Mouse (Mus musculus) stomach, embryonic 16.5 days (tissue): ENCODE data around the gene Oog3. TPM values are rescaled to one million over a fixed set of nuclear protein-coding genes. Genes with fewer than 3 reads are reported as not detected.

Experiments
- ATAC-seq: fragments of 200-750 bp; cut with Nextera tagmentation; 2 replicates; pipeline ENCODE4 v1.8.0; 2017; ENCODE audit warnings: moderate number of reproducible peaks, moderate TSS enrichment; ENCODE audit not compliant: insufficient read depth, low FRiP score
- H3K27ac ChIP-seq: fragments of 300-500 bp; sonication (generic); 2 replicates; pipeline ENCODE4 v1.5.1; 2014; ENCODE audit warnings: low read length
- H3K27me3 ChIP-seq: fragments of 300-500 bp; sonication (generic); 2 replicates; pipeline ENCODE4 v1.6.1; 2014; ENCODE audit warnings: low read length, control low read depth, mixed read lengths; ENCODE audit not compliant: control insufficient read depth, insufficient read depth
- H3K36me3 ChIP-seq: fragments of 300-500 bp; sonication (generic); 2 replicates; pipeline ENCODE4 v1.6.1; 2014; ENCODE audit warnings: low read length; ENCODE audit not compliant: control insufficient read depth, insufficient read depth
- H3K4me1 ChIP-seq: fragments of 300-500 bp; sonication (generic); 2 replicates; pipeline ENCODE4 v1.6.1; 2014; ENCODE audit warnings: low read length, control low read depth, mixed read lengths; ENCODE audit not compliant: control insufficient read depth, insufficient read depth
- H3K4me2 ChIP-seq: fragments of 300-500 bp; sonication (generic); 2 replicates; pipeline ENCODE4 v1.6.1; 2014; ENCODE audit warnings: low read depth, low read length, mixed read lengths
- H3K4me3 ChIP-seq: fragments of 300-500 bp; sonication (generic); replicated peaks from 2 replicates; pipeline ENCODE4 v1.5.1; 2014; ENCODE audit warnings: mild to moderate bottlenecking, low read length
- H3K9ac ChIP-seq: fragments of 300-500 bp; sonication (generic); 2 replicates; pipeline ENCODE4 v1.6.1; 2014; ENCODE audit warnings: low read length
- H3K9me3 ChIP-seq: fragments of 300-500 bp; sonication (generic); replicated peaks from 2 replicates; pipeline ENCODE4 v1.6.1; 2016; ENCODE audit warnings: low read length, control low read depth; ENCODE audit not compliant: control insufficient read depth
- WGBS: fragments of 180-500 bp; shearing (Covaris S2); extraction: QIAGEN DNeasy Blood & Tissue Kit; methylation state at CpG from one replicate; pipeline ENCODE4 v1.1.7; 2014; 5-methylcytosine and 5-hydroxymethylcytosine counted together
- polyA plus RNA-seq: library from polyadenylated mRNA; unstranded; fragments of >200 nt; fragmentation: Nextera tagmentation; extraction: Ambion mirVana; gene quantifications from 2 replicates; pipeline ENCODE4 v1.2.1, GENCODE M21; 2015

The Oog3 gene
- polyA plus RNA-seq, result not detected in 2 replicates

GRCm38 (mm10) chr4:144162563-144162962, at the start of gene Oog3:
Gene Oog3, minus strand, starts transcription at chr4:144162663.
- Histone ChIP-seq H3K27ac (no peak within 1 kb of the TSS), H3K4me3 (no peak within 1 kb of the TSS), H3K36me3 (no peaks in the 10 kb centered on the region), H3K9ac (no peak within 1 kb of the TSS), H3K27me3 (no peaks in the 10 kb centered on the region), H3K4me1 (no peaks in the 10 kb centered on the region), H3K9me3 (peaks cover 3% of the 10 kb centered on the region; the same call in 1 of the 2 replicates), H3K4me2 (no peak within 1 kb of the TSS)
- 76% methylated on average over 1 of the region's 1 CpGs for WGBS
- no peak for ATAC-seq

GRCm38 (mm10) chr4:144190419-144190818, 28.0 kb upstream of the Oog3 start, which contains the start of gene Oog2:
Gene Oog2, plus strand, starts transcription at chr4:144190719.
- H3K9me3 ChIP-seq, result no peaks in the 10 kb centered on the region
- no peak within 1 kb of the TSS for H3K4me2 ChIP-seq
- no peak within 1 kb of the TSS for H3K4me3 ChIP-seq
- H3K9ac ChIP-seq, result no peak within 1 kb of the TSS
- no peak for ATAC-seq
- H3K27ac ChIP-seq, result no peak within 1 kb of the TSS
- H3K4me1 ChIP-seq, result no peaks in the 10 kb centered on the region
- H3K36me3 ChIP-seq, result no peaks in the 10 kb centered on the region
- WGBS, result 32% methylated on average over 1 of the region's 1 CpGs
- H3K27me3 ChIP-seq, result no peaks in the 10 kb centered on the region

Other genes starting within 250 kb of the Oog3 start
- not detected in 2 replicates for gene Pramef25, start 211.6 kb downstream of the Oog3 start, polyA plus RNA-seq
- not detected in 2 replicates for gene Gm13101, start 195.7 kb downstream of the Oog3 start, polyA plus RNA-seq
- not detected in 2 replicates for gene Pramef17, start 168.3 kb downstream of the Oog3 start, polyA plus RNA-seq
- gene Pramel4, start 103.5 kb downstream of the Oog3 start, polyA plus RNA-seq, result not detected in 2 replicates
- not detected in 2 replicates for gene Gm13102, start 56.2 kb downstream of the Oog3 start, polyA plus RNA-seq
- not detected in 2 replicates for gene Oog2, start 28.1 kb upstream of the Oog3 start, polyA plus RNA-seq
- not detected in 2 replicates for gene C87977, start 50.7 kb upstream of the Oog3 start, polyA plus RNA-seq
- not detected in 2 replicates for gene Pramel5, start 117.8 kb upstream of the Oog3 start, polyA plus RNA-seq
- gene Gm13128, start 167.6 kb upstream of the Oog3 start, polyA plus RNA-seq, result not detected in 2 replicates
- gene Gm13119, start 195.3 kb upstream of the Oog3 start, polyA plus RNA-seq, result not detected in 2 replicates
- gene Pramef20, start 215.3 kb upstream of the Oog3 start, polyA plus RNA-seq, result not detected in 2 replicates
- 0.31 TPM in 1 of 2 replicates, not detected in the other for gene Pramef12, start 245.8 kb upstream of the Oog3 start, polyA plus RNA-seq